Mouse (Mus musculus) activated CD4-positive, CD25-positive, alpha-beta regulatory T cell, adult 4 months (primary cell): ENCODE data around the gene Tlx1. TPM values are rescaled to one million over a fixed set of nuclear protein-coding genes. Genes with fewer than 3 reads are reported as not detected.

Source experiments
- ATAC-seq: one replicate; pipeline ENCODE4 v1.8.0; 2017
- polyA plus RNA-seq, 2 experiments: library from polyadenylated mRNA; unstranded; fragments of 100-300 nt; shearing (Covaris generic); gene quantifications; one replicate each; pipeline ENCODE4 v1.2.1; 2017

Gene Tlx1
- polyA plus RNA-seq, result not detected

DNA sequence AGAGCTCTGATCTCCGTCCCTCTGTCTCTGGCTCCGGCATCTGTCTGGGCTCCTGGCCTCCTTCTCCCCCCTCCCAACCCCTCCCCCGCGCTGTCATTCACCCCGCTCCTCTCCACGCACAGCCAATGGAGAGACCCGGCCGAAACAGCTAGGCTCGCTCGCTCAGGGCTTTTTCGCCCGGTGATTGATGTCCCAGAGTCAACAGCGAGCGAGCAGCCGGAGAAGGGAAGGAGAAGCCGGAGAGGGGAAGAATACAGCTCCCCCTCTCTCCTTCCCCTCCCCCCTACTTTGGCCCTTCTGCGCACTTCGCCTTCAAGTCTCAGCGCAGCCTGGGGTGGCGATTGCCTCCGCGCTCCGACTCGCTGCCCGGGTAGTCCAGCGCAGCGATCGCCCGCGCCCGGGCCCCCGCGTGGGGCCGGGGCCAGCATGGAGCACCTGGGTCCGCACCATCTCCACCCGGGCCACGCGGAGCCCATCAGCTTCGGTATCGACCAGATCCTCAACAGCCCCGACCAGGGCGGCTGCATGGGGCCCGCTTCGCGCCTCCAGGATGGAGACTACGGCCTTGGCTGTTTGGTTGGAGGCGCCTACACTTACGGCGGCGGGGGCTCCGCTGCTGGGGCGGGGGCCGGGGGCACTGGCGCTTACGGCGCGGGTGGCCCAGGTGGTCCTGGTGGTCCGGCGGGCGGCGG, at the start of gene Tlx1:
Gene Tlx1 (plus strand): TSS at position 191 of the 692 bp plus-strand sequence.
- no peak for ATAC-seq

- ATAC-seq, result no peak
Observed at GRCm38 (mm10) chr19:45105591-45105990, 44.9 kb upstream of the Tlx1 start.

- ATAC-seq, result no peak
Observed at GRCm38 (mm10) chr19:45106689-45107088, 43.8 kb upstream of the Tlx1 start.

- ATAC-seq, result no peak
Observed at GRCm38 (mm10) chr19:45110681-45111080, 39.8 kb upstream of the Tlx1 start.

GRCm38 (mm10) chr19:45112444-45112843, 38.0 kb upstream of the Tlx1 start:
- no peak for ATAC-seq

DNA sequence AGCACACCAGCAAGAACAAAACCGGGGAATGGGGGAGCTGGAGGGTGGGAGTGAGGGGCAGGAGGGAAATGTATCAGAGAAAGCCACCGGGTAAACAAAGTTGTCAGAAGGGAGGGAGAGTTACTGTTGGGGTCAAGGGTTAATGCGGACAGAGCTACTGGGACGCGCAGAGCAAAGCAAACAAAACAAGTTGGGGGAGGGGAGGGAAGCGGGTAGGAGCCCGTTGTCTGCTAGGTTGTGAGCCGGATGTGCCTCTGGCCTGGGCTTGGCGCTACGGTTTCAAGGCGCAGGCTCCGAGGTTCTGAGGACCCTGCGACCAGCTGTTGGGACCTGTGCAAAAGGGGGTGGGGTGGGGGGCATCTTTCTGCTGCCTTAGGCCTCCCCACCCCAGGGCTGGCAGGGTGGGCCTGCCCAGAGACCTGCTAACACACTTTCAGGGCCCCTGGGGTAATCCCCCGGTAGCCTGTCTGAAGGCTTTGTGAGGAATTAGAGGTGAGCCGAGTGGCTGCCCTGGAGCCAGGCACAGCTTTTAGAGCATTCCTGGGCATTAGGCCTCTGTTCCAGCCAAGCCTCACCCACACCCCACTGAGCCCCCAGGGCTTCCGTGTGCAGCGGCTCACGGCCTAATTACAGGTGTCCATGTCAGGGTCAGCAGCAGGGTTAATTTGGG, 36.6 kb upstream of the Tlx1 start:
- ATAC-seq, result no peak

- no peak for ATAC-seq
Observed at GRCm38 (mm10) chr19:45114772-45115171, 35.7 kb upstream of the Tlx1 start.

DNA sequence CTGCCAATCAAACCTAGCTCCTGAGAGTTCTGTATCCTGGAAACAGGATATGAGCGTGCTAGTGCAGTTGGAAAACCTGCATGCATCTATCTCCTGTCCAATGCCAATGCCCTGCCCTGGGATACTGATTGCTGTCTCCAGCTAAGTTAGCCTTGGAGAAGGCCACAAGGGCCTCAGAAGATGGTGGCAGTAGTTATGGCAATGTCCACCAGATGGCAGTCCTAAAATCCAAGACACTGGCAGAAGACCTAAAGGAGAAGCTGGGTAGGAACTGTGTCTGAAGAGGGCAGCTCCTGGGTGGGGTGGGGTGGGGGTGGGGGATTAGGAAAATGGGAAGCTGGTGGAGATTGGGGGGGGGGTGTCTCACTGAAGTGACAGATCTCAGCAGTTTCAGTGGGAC, 33.7 kb upstream of the Tlx1 start:
- no peak for ATAC-seq

DNA sequence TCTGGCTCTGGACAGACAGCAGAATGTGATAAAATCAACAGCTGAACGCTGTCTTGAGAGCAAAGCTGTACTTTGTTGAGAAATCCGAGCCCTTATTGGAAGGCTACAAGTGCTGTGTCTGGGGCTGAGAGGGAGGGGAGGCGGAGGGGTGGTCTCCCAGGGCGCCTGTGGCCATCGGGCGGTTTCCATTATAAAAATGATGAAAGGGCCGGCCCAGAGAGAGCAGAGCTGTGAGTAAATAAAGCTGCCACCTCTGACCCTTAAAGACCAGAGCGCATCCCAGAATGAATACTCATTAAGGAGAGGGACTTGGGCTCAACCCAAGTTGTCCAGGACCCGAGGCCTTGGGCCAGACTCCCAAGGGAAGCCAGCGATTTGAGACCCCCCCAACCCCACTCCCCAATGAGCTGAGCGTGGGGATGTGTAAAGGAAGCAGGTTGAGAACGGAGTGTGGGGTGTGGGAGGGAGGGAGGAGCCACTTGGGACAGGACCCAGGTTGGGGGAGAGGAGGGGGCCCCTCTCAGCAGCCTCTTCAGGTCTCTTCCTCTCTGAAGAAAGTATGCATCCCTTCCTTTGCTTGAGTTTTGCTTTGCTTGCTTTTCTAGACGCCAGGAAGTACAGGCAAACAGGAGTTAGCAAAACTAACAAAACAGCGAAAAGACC, 18.4 kb upstream of the Tlx1 start:
- ATAC-seq, result no peak

- no peak for ATAC-seq
Observed at GRCm38 (mm10) chr19:45142531-45142930, 7.9 kb upstream of the Tlx1 start.

GRCm38 (mm10) chr19:45143214-45143895, 7.1 kb upstream of the Tlx1 start:
- ATAC-seq, result no peak

GRCm38 (mm10) chr19:45147071-45147470, 3.4 kb upstream of the Tlx1 start:
- no peak for ATAC-seq

- no peak for ATAC-seq
Observed at GRCm38 (mm10) chr19:45151361-45152182, 1.1 kb downstream of the Tlx1 start.

DNA sequence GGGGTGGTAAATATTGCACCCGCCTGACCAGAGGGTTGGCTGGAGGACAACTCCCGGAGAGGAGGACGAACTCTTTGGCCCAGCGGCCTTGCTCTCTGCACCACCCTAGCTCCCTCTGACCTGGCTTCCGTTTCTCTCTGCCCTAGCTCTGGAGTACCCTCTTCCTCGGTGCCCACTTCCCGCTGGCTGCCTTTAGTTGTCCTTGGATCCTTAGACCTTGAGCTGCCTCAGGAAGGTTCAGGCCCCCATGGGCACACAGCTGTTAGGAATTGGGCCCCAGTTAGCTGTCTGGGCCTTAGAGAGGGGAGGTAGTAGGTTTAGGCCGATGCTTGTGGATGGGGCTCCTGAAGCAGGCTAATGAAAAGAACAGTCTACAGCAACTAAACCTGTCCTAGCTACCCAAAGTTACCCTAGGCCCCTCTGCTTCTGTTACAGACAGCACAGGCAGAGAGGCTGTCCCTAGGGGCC, 1.7 kb downstream of the Tlx1 start:
- no peak for ATAC-seq

- ATAC-seq, result no peak
Observed at GRCm38 (mm10) chr19:45153311-45154058, 3.0 kb downstream of the Tlx1 start.

DNA sequence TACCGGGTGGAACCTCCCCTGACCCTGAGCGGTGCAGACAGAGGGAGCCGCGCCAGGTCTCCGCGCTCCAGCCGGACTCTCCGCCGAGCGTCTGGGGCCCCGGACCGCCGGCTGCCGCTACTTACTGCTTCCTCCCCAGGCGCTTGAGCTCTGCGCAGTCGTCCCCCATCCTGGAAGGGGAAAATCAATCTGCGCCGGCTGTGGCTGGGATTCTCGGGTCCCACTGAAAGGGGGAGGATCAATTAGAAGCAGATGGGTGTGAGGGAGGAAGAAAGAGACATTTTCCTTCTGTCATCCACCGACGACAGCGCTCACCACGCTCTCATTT, 3.5 kb downstream of the Tlx1 start:
- ATAC-seq, result no peak

GRCm38 (mm10) chr19:45154521-45154920, 4.0 kb downstream of the Tlx1 start:
- ATAC-seq, result no peak

DNA sequence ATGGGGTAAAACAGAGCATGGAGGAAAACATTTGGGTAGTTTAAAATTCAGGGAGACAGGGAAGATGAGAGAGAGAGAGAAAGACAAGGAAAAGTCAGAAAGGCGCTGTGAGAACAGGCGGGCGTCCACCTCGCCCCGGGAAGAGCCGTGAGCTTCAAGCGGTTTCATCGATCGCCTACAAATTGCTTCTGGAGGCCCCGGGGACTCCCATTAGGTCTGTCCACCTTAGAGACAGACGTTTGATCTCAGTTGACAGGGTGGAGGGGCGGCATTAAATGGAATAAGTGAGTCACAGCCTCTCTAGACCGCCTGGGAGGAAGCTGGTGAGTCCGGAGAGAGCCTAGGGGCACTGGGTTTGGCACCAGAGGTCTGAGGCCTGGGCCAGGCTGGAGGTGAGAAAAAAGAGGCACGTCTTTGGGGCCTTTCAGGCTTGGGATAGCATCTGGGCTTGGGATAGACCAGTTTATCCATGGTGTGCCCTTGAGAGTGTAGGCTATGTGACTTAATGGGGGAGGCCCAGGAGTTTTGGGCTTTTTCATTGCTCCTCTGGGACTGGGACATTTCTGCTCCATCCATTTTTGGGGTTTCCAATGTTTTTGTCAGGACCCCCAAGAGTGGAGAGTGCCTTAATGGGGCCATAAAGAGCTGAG, 4.8 kb downstream of the Tlx1 start:
- no peak for ATAC-seq

DNA sequence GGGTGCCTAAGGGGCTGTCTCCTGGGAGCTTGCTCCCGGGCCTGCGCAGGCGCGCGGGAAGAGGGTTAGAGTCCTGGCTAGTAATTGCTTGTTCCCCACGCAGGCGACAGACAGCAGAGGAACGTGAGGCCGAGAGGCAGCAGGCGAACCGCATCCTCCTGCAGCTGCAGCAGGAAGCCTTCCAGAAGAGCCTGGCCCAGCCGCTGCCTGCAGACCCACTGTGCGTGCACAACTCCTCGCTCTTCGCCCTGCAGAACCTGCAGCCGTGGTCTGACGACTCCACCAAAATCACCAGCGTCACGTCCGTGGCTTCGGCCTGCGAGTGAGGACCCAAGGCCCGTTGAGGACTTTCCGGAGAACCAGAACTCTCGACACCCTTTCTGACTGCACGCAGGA, 5.3 kb downstream of the Tlx1 start:
- no peak for ATAC-seq

DNA sequence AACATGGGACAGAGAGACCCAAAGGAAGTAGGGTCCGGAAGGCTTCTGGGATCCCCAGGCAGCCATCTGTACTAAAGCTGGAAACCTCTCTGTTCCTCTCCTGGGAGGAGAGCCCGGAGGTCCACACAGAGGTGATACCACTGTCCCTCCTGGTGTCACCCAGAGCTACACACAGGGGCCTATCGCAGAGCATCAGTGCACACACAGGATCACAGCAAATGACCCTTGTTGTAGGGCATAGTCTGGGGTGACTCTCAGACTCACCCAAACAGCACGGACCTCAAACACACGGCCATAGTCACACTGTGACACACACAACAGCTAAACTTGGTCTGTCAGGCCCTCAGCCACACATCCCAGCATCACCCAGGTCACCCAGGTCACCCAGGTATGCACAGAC, 5.9 kb downstream of the Tlx1 start:
- no peak for ATAC-seq

GRCm38 (mm10) chr19:45158201-45158600, 7.7 kb downstream of the Tlx1 start:
- ATAC-seq, result no peak
